Mouse (Mus musculus): ENCODE results near the gene Igfn1.

DNA sequence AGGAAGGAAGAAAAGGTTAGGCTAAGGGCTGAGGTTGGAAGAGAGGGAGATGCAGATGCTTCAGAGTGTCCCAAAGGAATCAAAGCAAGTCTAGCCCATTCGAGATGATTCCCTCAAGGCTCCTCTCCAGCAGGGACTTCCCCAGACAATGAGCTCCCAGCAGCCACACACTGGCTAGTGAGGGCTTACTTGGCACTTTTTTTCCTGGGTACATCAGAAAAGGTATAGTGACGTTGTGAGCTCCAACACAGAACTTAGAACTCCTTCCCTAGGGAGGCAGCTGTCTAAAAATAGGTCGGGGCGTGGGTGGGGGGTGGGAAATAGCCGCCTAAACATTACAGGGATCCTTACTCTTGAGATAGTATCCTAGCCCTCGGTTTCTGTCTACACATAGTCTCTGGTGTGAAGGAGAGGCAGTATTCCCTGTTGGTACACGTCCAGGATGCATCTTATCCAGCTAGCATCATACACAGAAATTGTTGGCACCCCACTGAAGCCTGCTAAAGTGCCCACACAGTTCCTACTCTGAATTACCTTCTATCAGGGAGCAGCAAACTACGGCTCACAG lies 6.3 kb downstream of the Igfn1 start:
- TF ChIP-seq CTCF (conservative IDR thresholded peaks at IDR 0.05; ENCODE audit: low read length) (no peak), NANOG (IDR thresholded peaks at IDR 0.05; ENCODE audit: borderline replicate concordance, low read length) (no peak)
